Mouse (Mus musculus): ENCODE measurements around the gene Ddc.

Ddc gene

DNA sequence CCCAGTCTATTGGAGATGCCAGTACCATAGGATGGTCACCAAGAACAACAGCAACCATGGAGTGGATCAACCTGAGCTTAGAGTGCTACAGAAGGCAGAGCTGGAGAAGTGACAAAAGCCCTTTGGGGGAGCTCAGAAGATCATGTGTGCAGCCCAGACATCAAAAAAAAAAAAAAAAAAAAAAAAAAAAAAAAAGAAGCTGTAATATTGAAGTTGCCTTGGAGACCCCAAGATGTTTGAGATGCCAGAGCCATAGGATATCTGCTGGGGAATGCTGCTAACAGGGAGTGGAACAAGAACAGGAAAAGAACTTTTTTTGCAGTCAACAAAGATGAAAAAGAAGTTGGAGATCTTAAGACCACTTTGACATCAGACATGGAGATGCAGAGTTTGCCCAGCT, 7.6 kb upstream of the Ddc start:
- DNase-seq, result no peak

DNA sequence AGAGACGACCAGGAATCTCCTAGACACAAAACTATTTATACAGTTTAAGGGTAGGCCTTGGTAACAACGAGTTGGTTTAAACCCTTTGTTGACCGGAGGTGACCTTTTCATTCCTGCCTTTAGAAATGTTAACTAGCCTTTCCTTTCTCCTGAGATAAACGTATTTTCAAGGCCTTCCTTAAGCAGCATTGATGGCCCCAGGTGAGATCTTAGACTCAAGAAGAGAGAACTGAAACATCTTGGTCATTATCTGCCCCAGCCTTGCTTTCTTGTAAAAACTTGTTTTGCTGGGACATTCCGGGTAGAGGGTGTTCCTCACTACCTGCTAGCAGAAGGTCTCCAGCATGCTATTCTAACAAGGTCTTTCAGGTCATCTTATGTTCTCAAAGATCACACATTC, 7.1 kb upstream of the Ddc start:
- DNase-seq, result no peak

DNA sequence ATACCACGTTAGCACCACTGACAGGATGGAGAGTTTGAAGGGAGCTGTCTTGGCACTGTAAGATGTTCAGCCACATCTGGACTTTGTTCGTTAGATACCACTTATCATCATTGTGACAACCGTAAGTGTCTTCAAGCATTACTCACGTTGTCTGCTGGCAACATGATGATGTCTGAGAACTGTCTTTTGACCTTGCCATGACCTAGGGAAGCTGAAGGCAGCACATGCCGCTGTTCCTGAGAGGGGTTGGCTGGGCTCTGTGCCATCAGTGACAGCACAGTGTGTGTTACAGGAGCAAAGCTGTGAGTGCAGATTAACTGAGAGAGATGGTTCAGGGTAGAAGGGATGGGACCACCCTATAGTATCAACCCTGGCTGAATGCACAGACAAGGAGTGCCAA, 3.6 kb upstream of the Ddc start:
- no peak for DNase-seq

DNA sequence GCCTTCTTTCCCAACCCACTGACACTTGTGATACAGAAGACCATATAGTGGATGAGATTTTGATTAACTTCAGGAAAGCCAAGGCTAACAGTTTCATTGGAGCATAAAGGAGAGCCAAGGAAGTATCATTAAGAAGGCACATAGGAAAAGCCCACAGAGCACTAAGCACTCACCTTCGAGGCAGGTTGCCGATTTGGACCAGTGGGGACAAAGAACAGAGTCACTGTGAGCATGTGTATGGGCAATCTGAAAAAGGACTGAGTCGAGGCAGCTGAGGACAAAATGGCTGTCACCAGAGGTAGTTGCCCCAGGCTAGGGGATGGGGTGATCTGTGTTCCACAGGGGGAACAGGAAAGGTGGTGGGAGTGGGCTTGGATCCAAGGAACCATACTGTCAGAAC, 552 bp upstream of the Ddc start:
- no peak for DNase-seq

DNA sequence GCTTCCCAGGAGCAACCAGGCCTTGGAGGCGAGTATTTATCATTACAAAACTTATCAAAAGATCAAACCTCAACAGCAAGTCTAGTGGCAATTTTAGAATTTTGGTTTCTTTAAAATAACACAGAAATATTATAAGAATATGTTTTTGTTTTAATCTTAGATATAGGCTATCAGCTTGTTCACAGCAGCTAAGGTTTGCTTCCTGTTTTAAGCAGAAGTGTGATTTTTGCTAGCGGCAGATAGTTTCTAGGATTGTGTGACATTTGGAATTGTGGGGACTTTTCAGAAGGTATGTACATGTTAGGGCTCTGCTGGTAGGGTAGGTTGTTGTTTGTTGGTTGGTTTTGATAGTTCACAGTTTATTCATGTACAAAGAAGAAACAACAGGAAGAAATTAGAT, 2.5 kb downstream of the Ddc start:
- DNase-seq, result no peak

DNA sequence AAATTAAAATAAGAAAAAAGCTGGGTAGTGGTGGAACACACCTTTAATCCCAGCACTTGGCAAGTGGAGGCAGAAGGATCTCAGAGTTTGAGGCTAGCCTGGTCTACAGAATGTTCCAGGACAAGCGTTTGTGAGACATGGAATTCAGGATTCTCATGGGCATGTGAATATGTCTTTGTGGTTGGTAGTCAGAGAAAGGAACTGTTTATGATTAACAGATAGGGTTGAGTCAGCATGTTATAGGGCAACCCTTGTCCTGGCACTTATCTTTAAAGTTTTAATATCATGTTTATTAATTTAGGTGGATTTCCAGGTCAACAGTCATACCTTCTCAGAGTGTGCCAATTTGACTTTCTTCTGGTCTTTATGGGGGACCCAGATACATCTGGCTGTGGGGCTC, 4.2 kb downstream of the Ddc start:
- DNase-seq, result no peak

DNA sequence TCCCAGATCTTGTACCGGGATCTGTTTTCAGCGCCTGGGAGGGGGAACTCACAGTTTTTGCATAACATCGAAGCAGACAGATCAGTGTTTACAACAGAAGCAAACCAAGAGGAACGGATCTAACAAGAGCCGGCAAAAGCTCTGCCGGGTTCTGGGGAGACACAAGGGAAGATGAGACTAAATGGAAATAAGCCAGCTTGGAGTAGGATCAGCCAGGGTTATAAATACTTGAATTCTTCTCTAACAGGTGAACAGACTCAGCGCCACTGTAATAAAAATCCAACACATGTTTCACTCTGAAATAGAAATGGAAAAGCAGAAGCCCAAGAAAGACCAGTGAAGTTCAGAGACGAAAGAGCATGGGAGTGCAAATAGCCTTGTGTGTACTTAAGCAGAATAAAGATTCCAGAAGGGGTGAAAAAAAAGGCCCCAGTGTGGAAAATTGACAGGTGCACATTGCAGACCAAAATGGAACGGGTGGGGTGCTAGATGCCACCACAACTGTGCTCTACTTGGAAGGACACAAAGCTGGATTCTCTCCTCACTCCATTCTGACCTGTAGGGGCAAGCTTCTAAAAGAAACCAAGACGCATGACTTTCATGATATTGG, 4.8 kb downstream of the Ddc start:
- DNase-seq, result no peak

DNA sequence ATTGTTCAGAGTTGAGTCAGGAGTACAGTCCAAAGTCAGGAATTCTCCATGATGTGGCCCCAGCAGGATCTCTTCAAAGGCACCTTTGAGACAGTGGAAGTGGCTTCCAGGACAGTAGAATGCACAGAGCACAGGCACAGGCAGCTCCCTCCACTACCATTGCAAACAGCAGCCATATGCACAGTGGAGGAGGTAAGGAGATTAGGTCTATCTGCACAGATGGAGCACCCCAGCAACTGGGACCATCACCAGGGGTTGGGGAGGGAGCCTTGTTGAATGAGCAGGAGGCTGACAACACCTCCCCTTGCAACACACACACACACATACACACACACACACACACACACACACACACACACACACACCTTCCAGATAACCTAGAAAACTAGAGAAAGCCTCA, 6.1 kb downstream of the Ddc start:
- no peak for DNase-seq

DNA sequence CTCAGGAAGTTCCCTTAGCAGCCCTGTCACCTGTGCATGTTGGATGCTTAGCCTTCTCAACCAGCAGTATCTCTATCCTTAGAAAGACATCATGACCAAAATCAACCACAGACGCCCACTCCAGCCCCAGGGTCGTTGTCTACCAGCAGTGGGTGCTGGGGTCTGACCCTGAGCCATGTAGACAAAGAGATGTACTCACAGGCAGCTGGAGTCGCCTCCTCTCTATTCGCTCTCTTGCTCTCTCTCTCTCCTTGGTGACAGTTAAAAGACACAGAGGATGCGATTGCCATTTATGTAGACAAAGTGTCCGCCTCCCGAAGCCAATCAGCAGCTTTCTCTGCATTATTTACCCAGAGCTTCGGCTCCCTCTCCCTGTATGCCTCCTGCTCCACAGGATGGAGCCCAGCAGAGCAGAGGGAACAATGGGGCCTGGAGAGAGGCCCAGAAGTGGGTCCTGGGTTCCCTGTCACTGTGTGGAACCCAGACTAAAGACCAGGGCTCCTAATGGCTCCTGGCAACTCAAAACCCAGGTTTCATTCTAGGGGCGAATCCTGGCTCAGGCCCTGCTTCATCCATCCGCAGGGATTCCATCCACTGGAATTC, 7.7 kb downstream of the Ddc start:
- DNase-seq, result no peak

DNA sequence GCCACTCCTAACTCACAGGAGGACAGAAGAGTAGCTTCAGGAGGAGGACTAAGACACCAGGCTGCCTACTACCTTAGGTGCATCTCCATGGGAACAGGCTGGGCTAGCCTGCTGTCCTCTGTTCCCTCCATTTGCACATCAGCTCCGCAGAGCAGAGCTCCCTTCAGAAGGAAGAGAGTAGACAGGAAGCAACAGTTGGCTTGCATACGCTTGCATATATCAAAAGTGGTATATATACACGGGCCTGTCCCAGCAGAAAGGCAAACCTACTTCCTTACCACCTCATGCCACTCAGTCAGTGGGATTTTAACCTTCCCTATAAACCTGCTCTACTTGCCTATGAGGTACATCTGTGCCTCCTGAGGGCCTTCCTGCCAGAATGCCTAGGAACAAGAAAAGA, 9.2 kb downstream of the Ddc start:
- DNase-seq, result no peak

DNA sequence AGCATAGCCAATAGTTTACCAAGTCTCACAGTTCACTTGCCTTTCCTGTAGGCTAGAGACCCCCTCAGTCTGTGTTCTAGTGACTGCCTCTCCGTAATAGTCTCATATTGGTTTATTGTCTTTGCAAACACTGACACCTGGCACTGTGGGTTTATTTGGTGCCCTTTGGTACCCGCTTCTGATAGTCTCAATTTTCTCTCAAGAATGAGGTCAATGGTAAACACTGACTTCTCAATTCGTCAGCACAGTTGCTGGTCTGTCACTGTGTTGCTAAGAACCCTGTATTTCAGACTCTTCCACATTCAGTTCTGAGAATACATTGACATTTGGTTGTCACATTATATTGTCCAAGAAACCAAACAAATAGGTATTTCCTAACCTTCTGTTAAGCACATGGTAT, 9.9 kb downstream of the Ddc start:
- DNase-seq, result no peak

DNA sequence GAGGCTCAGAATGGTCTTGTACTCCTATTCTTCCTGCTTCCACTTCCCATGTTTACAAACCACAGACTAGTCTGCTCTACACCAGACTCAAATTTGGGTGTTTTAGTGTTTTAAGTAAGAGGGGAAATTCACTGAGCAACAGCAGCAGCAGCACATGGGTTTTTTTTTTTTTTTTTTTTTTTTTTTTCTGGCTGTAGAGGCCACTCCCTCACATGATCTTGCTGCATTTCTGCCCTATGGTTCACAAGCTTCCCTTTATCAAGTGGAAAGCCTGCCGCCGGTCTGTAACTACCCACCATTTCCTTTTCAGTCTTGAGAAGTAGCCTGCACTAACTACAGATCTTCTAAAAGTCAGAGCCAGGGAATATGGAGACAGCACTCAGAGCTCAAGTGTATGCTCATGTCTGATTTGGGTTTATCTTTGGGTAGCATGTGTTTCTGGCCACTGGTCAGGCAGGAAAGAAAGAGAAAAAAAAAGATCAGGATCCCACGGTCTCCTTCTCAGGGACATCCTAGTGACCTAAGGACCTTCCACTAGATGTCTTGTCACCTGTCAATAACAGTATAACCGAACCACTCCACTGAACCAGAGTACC, 11.4 kb downstream of the Ddc start:
- DNase-seq, result no peak

DNA sequence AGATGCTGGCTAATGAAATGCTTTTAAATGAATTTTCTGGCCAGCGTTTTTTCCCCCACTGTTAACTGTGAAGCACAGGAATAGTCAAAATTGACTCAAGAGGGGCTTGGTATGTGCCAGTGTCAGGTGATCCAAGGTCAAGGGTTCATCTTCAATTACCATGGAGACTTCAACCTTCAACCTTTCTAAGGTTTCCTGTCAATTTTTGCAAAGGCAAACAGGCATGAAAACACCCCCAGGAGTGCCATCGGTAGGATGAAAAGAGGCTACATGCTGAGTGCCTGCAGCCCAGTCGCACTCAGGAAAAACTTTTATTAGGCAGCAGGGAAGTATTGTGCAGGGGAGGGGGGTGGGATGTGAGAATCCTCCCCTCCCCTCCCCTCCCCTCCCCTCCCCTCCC, 12.0 kb downstream of the Ddc start:
- DNase-seq, result no peak

DNA sequence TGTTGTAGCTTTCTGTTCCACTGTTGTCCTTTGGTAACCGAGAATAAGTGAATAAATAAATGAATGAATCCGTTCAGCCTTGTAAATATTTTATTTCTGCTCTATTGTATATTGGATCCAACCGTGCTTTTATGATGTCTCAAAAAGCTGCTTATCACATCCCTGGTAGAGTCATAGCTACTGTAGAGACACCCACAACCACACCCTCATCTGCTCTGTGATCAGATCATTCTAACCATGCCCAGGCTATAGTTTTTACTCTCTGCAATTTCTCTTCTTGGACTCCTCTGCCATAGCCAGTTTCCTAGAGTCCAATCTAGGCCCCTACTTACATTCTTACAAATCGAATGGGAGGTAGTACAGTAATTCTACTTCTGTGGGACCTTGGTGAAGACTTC, 12.7 kb downstream of the Ddc start:
- DNase-seq, result no peak

DNA sequence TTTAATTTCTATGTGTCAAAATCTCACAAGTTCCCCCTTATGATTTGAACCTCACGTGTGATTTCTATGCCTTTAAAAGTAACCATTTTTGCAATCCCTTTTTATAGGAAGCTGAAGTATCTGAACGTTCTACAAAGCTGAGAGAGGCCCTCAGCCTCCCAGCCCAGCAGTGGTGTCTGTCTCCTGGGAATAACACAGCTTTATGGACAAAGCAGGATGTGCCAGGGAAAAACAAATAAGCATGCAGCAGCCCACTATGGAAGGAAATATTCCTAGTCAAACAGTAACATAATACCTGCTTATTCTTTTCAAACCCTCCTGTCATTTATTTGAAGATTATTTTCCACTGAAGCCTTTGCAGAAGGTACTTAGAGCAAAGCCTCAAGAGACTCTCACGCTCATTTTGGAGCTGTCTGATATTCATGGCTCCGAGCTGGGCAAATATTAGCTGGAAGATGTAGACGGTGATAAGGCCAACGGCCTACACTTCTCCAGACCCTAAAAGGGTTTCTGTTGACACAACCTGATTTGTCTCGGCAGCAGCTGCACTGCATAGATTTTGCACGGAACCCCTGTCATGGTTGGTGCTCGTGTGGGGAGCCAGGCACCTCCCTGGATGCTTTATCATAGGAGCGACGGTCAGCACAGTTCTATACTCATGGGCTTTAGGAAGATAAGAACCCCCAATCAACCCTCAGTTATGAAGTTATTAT, 13.3 kb downstream of the Ddc start:
- DNase-seq, result no peak

DNA sequence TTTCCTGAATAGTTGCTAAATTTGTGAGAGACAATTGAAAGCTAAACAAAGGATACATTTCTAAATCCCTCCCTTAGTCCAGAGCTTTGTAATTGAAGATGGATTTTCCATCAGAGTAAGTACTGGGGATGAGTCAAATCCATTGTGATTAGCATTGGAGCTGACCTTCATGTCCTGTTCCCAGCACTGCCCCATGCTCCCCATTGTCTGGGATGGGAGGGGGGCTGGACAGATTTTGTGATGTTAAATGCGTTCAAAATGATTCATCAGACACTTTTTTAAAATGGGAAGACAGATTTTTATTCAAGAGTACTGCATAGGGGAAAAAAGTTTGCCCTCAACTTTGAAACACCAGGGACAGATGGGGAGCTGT, 16.2 kb downstream of the Ddc start:
- DNase-seq, result no peak

DNA sequence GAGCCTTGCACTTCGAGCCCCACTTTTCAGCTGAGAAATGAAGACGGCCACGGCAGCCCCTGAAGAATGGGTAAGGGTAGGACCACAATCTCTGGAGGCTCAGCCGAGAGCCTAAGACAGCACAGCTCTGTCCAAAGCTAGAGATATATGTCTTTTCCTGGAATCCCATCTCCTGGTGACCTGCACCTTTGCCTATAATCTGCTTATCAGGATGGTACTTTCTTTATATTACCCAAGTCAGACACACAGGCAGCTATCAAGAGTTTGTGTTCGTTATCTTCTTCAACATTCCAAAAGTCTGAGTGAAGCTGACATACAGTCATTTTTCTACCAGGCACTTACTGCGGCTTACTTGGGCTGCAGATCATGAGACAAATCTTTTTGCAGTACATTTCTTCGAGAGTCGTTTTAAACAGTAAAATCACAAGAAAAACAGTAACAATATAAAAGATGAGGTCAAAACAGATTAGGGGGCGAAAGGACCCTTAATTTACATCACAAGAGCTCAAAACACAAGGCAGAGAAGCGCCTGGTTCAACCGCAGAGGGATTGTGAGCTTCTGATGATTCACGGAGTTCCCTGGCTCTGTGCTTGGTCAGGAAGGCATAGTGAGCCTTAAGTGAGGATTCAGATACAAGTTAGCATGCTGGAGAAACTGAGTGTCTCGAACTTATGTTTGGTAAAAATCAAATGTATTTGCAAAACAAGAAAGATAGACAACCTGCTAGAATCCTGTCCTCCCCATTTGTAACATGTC, 16.7 kb downstream of the Ddc start:
- no peak for DNase-seq

DNA sequence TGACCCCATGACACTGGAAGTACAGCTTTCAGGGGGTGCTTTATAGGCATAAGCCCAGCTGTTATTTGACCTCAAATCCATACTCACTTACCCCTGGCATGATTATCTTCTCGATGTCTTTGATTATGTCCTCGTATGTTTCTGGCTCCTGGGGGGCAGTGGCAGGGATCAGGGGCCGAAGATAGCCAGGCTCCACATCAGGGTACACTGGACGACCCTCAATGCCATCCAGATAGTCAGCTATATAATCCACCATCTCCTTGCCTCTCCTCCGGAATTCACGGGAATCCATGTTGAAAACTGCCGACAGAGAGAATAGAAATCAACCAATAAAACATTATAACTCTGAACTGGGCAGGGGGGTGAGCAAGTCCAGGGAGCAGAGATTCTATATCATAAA, 17.6 kb downstream of the Ddc start:
- DNase-seq, result no peak

DNA sequence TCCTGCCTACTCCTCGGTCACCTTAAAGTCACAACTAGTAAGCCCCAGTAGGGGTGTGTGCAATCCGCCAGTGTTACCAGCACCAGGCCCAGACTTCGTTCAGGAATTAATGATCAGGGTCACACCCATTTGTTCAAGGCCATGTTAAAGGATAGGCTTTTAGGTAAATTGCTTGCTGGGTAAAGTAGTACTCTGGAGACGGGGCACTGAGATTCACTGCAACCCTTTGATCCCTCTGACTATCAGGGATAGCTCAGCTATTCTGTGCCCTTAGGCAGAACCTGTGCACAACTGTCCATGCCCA, 18.3 kb downstream of the Ddc start:
- DNase-seq, result no peak

DNA sequence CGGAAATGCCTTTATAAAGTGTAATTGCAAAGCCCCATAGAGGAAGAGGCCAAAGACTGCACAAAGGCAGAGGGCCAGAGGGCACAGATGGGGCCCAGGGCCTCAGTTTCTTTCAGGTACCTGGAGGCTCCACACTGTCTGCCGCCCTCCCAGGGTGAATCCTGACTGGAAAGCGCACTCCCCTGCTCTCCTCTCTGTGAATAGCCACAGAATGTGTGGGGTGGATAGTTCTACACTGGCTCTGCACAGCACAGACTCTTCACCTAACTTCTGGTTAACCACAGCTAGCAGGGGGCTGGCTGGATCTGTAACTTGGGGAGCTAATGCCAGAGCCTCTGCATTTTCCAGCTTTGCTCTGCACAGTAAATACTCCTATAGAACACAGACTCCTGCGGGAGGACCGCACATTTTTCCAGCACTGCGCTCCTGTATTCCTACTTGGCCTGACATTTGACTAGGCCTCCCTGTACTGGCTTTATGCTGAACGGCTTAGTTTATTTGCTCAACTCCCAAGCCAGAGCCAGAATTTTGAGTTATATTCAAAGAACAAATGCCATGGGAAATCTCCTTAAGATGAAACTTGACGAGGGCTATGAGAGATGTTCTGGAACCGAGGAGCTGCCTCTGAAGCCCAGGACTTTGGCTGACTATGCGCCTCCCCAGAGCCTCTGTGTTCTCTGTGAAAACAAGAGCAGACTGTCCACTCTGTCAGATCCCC, 18.8 kb downstream of the Ddc start:
- no peak for DNase-seq

DNA sequence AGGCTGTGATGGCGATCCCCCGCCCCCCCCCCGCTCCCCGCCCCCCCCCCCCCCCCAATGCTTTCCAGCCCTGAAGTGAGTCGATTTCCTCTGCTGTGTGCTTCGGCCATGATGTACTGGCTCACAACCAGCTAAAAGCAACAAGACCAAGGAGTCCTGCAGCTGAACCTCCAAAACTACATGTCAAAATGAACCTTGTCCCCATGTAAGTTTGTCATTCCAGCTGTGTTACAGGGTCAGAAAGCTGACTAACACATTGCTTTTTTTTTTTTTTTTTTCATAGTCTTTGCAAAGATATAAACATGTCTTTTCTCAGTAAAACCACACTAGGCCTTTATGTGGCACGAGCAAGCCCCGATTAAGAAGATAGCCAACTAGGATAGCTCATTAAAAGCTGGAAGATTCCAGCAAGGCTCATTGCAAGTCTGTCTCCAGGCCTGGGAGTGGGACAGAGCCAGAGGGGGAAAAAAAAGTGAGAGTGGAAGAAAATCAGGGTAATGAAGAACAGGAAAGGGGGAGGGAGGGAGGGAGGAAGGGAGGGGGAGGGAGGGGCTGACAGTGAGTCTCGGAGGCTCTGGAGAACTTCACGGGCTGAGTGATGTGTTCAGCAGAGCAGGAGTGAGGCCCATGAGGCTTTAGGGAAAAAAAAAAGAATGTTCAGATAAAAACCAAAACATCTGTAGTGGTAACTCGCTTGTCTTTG, 19.5 kb downstream of the Ddc start:
- DNase-seq, result no peak

DNA sequence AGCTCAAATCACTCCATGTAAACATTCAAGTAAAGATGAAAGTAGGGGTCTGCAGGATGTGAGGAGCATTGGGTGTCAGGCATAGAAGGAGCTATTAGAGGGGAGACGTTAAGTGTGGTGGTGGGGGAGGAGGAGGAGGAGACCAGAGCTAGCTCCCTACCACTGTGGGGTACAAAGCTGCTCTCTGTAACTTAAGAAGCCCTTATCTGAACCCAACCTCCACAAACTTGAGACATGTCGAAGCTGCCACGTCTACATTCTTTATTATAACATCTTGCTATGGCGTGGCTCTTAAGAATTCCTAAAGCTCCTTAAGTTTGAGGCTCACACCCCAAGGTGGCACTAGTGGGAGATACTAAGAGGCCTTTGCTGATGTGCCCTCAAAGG, 20.1 kb downstream of the Ddc start:
- no peak for DNase-seq

DNA sequence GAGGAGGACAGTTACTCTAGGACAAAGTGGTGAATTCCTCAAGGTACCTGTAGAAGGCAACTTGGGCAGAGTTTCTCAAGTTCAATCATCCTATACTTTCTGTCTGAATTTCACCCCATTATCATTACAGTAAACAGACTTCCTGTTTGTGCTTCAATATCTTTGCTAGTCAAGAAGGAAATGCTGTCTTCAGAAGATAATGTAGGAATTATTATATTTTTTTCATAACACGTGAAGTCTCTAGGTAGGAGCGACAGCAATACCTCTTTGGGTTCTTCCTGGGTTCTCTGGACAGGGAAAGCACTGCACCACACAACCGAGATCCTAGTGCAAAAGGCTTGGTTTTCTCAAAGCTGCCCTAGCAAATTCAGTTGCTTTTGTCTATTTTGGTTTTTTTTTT, 21.6 kb downstream of the Ddc start:
- DNase-seq, result no peak
